Mouse (Mus musculus): ENCODE results near the gene Enho. TPM values are rescaled to one million over a fixed set of nuclear protein-coding genes. Genes with fewer than 3 reads are reported as not detected.

Enho gene
- polyA plus RNA-seq, 1 experiment from 2014 or later = 73.9 TPM

- H3K4me1 ChIP-seq (ENCODE audit: control insufficient read depth, insufficient read depth, low read length) = peaks cover 27% of the 10 kb centered on the region
- ATAC-seq = no peak
- no peak for DNase-seq (ENCODE audit: low spot score)
Measured at GRCm38 (mm10) chr4:41633001-41633400, 7.1 kb downstream of the Enho start.

GRCm38 (mm10) chr4:41631390-41631789 lies 8.7 kb downstream of the Enho start:
- Histone ChIP-seq H3K4me1 (ENCODE audit: control insufficient read depth, insufficient read depth, low read length) (peaks cover 27% of the 10 kb centered on the region), H3K27me3 (replicated peaks; ENCODE audit: control insufficient read depth, insufficient read depth, low read length) (no peaks in the 10 kb centered on the region), H3K4me2 (ENCODE audit: low read length) (peak overlapping the region; percentile 19; the same call in 1 of the 2 replicates), H3K36me3 (ENCODE audit: control insufficient read depth, insufficient read depth, low read length) (no peaks in the 10 kb centered on the region), H3K9me3 (replicated peaks; ENCODE audit: control insufficient read depth, low read length) (no peaks in the 10 kb centered on the region), H3K9ac (ENCODE audit: low read length) (peak overlapping the region; percentile 17; the same call in 1 of the 2 replicates), H3K4me3 (ENCODE audit: low read depth, low read length) (no peak overlapping the region), H3K27ac (ENCODE audit: low read depth, low read length) (no peak overlapping the region; the same call in 1 of the 2 replicates)
- ATAC-seq = peak; percentile 35
- DNase-seq (ENCODE audit: low spot score) = peak; percentile 68
- 1% methylated on average over 11 of the region's 11 CpGs for WGBS

More at GRCm38 (mm10) chr4:41633001-41633400, 7.1 kb downstream of the Enho start:
- Histone ChIP-seq H3K4me3 (ENCODE audit: low read depth, low read length) (no peak overlapping the region), H3K9ac (ENCODE audit: low read length) (no peak overlapping the region), H3K4me2 (ENCODE audit: low read length) (no peak overlapping the region), H3K9me3 (replicated peaks; ENCODE audit: control insufficient read depth, low read length) (no peaks in the 10 kb centered on the region), H3K36me3 (ENCODE audit: control insufficient read depth, insufficient read depth, low read length) (peaks cover 3% of the 10 kb centered on the region; the same call in 1 of the 2 replicates), H3K27ac (ENCODE audit: low read depth, low read length) (no peak overlapping the region), H3K27me3 (replicated peaks; ENCODE audit: control insufficient read depth, insufficient read depth, low read length) (no peaks in the 10 kb centered on the region)
- 70% methylated on average over 9 of the region's 9 CpGs for WGBS

DNA sequence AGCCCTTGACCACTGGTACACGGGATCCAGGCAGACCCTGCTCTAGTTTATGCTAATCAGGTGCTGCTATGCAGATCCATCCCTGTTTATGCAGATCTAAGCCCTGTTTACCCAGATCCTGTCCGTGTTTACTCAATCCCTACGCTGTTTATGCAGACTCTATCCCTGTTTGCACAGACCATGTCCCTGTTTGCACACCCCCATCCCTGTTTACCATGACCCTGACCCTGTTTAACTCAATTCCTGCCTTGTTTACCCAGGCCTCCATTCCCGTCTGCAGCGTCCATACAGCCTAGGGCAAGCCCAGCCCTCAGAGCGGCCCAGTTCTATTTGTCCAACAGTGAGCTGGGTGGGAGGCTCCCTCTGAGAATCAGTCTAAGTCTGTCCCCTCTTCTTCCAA lies 9.9 kb downstream of the Enho start:
- no peak for ATAC-seq
- Histone ChIP-seq H3K27ac (ENCODE audit: low read depth, low read length) (no peak overlapping the region), H3K9ac (ENCODE audit: low read length) (no peak overlapping the region), H3K9me3 (replicated peaks; ENCODE audit: control insufficient read depth, low read length) (no peaks in the 10 kb centered on the region), H3K27me3 (replicated peaks; ENCODE audit: control insufficient read depth, insufficient read depth, low read length) (no peaks in the 10 kb centered on the region), H3K4me1 (ENCODE audit: control insufficient read depth, insufficient read depth, low read length) (peaks cover 27% of the 10 kb centered on the region), H3K36me3 (ENCODE audit: control insufficient read depth, insufficient read depth, low read length) (no peaks in the 10 kb centered on the region), H3K4me3 (ENCODE audit: low read depth, low read length) (no peak overlapping the region), H3K4me2 (ENCODE audit: low read length) (no peak overlapping the region)
- DNase-seq (ENCODE audit: low spot score) = no peak
- 33% methylated on average over 6 of the region's 6 CpGs for WGBS

- Histone ChIP-seq H3K36me3 (ENCODE audit: control insufficient read depth, insufficient read depth, low read length) (no peaks in the 10 kb centered on the region), H3K27ac (ENCODE audit: low read depth, low read length) (peak overlapping the region; percentile 46; the same call in 1 of the 2 replicates), H3K9ac (ENCODE audit: low read length) (peak overlapping the region; percentile 36; the same call in 1 of the 2 replicates), H3K4me1 (ENCODE audit: control insufficient read depth, insufficient read depth, low read length) (peaks cover 27% of the 10 kb centered on the region), H3K9me3 (replicated peaks; ENCODE audit: control insufficient read depth, low read length) (no peaks in the 10 kb centered on the region), H3K27me3 (replicated peaks; ENCODE audit: control insufficient read depth, insufficient read depth, low read length) (no peaks in the 10 kb centered on the region), H3K4me2 (ENCODE audit: low read length) (no peak overlapping the region), H3K4me3 (ENCODE audit: low read depth, low read length) (no peak overlapping the region)
- DNase-seq (ENCODE audit: low spot score) (peak; percentile 63), ATAC-seq (peak; percentile 49)
- WGBS = 8% methylated on average over 8 of the region's 8 CpGs
Measured at GRCm38 (mm10) chr4:41628202-41628927, 11.8 kb downstream of the Enho start.

- ATAC-seq = no peak
- no peaks in the 10 kb centered on the region for H3K27me3 ChIP-seq (replicated peaks; ENCODE audit: control insufficient read depth, insufficient read depth, low read length)
- H3K4me2 ChIP-seq (ENCODE audit: low read length) = no peak overlapping the region
- H3K9ac ChIP-seq (ENCODE audit: low read length) = no peak overlapping the region
- no peak for DNase-seq (ENCODE audit: low spot score)
- H3K27ac ChIP-seq (ENCODE audit: low read depth, low read length) = no peak overlapping the region
- 91% methylated on average over 14 of the region's 14 CpGs for WGBS
- peaks cover 22% of the 10 kb centered on the region for H3K4me1 ChIP-seq (ENCODE audit: control insufficient read depth, insufficient read depth, low read length)
- no peaks in the 10 kb centered on the region for H3K9me3 ChIP-seq (replicated peaks; ENCODE audit: control insufficient read depth, low read length)
- H3K4me3 ChIP-seq (ENCODE audit: low read depth, low read length) = no peak overlapping the region
- no peaks in the 10 kb centered on the region for H3K36me3 ChIP-seq (ENCODE audit: control insufficient read depth, insufficient read depth, low read length)
Measured at GRCm38 (mm10) chr4:41622071-41622470, 18.1 kb downstream of the Enho start.

GRCm38 (mm10) chr4:41618916-41619746 lies 21.0 kb downstream of the Enho start:
- no peak for ATAC-seq
- H3K27me3 ChIP-seq (replicated peaks; ENCODE audit: control insufficient read depth, insufficient read depth, low read length) = no peaks in the 10 kb centered on the region
- WGBS = 51% methylated on average over 12 of the region's 12 CpGs
- no peak overlapping the region for H3K4me3 ChIP-seq (ENCODE audit: low read depth, low read length)
- no peak overlapping the region for H3K4me2 ChIP-seq (ENCODE audit: low read length)
- peak; percentile 61 for DNase-seq (ENCODE audit: low spot score)
- H3K36me3 ChIP-seq (ENCODE audit: control insufficient read depth, insufficient read depth, low read length) = no peaks in the 10 kb centered on the region
- H3K9ac ChIP-seq (ENCODE audit: low read length) = no peak overlapping the region
- no peak overlapping the region; the same call in 1 of the 2 replicates for H3K27ac ChIP-seq (ENCODE audit: low read depth, low read length)
- no peaks in the 10 kb centered on the region for H3K9me3 ChIP-seq (replicated peaks; ENCODE audit: control insufficient read depth, low read length)
- H3K4me1 ChIP-seq (ENCODE audit: control insufficient read depth, insufficient read depth, low read length) = peaks cover 40% of the 10 kb centered on the region

DNA sequence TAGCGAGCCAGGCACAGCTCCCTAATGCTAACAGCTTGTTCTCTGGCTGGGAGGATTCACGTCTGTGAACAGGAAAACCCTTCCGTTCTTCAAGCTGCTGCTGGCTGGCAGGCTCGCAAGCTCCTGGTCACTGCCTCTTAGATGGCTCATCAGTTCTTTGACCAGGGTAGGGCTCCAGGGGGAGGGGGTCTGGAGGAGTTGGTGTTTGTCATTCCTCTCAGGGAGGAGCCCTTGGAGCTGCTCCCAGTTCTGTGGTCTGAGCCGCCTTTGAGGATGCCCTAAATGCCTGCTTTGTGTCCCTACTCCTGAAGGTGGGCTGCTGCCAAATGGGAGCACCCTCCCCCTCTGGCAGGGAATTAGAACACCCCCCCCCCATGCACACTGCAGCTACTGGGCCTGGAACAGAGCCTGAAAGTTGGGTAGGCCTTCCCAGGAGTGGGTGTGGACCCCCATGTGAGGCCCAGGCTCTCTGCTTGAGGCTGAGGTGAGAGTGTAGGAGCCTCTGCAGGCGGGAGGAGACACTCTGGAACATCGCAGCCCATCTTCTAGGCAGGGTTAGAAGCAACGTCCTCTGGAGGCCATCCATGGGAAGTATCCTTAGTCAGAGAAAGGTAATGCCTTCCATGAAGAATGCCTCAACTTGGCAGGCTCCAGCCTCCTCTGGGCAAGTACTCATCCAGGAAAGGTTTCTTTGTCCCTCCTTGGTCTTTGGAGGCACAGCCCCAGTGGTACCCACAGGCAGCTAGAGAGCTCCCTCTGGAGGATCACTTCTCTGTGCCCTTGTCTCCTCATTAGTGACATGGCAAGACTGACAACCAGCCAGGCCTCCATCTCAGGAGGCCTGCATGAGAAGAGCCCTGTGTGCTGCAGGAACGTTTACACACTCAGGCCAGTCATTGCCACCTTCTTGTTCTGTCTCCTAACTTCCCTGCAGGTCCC lies 24.2 kb downstream of the Enho start:
- H3K27me3 ChIP-seq (replicated peaks; ENCODE audit: control insufficient read depth, insufficient read depth, low read length) = no peaks in the 10 kb centered on the region
- no peak overlapping the region for H3K4me2 ChIP-seq (ENCODE audit: low read length)
- peak; percentile 63 for ATAC-seq
- DNase-seq (ENCODE audit: low spot score) = peak; percentile 92
- peaks cover 58% of the 10 kb centered on the region for H3K4me1 ChIP-seq (ENCODE audit: control insufficient read depth, insufficient read depth, low read length)
- WGBS = 29% methylated on average over 9 of the region's 9 CpGs
- H3K36me3 ChIP-seq (ENCODE audit: control insufficient read depth, insufficient read depth, low read length) = no peaks in the 10 kb centered on the region
- H3K27ac ChIP-seq (ENCODE audit: low read depth, low read length) = peak overlapping the region; percentile 40; the same call in 1 of the 2 replicates
- no peak overlapping the region for H3K9ac ChIP-seq (ENCODE audit: low read length)
- H3K9me3 ChIP-seq (replicated peaks; ENCODE audit: control insufficient read depth, low read length) = no peaks in the 10 kb centered on the region
- H3K4me3 ChIP-seq (ENCODE audit: low read depth, low read length) = no peak overlapping the region

GRCm38 (mm10) chr4:41614156-41614555 lies 26.0 kb downstream of the Enho start:
- Histone ChIP-seq H3K4me1 (ENCODE audit: control insufficient read depth, insufficient read depth, low read length) (peaks cover 69% of the 10 kb centered on the region), H3K9ac (ENCODE audit: low read length) (no peak overlapping the region)
- 7% methylated on average over 7 of the region's 7 CpGs for WGBS

More at GRCm38 (mm10) chr4:41614156-41614555, 26.0 kb downstream of the Enho start:
- Histone ChIP-seq H3K36me3 (ENCODE audit: control insufficient read depth, insufficient read depth, low read length) (no peaks in the 10 kb centered on the region), H3K27ac (ENCODE audit: low read depth, low read length) (no peak overlapping the region), H3K4me3 (ENCODE audit: low read depth, low read length) (no peak overlapping the region), H3K27me3 (replicated peaks; ENCODE audit: control insufficient read depth, insufficient read depth, low read length) (no peaks in the 10 kb centered on the region), H3K4me2 (ENCODE audit: low read length) (no peak overlapping the region), H3K9me3 (replicated peaks; ENCODE audit: control insufficient read depth, low read length) (no peaks in the 10 kb centered on the region)
- ATAC-seq = no peak
- DNase-seq (ENCODE audit: low spot score) = peak; percentile 91

All from forebrain, embryonic 14.5 days (tissue).